Mouse (Mus musculus): ENCODE results near the gene Gm49333. TPM values are rescaled to one million over a fixed set of nuclear protein-coding genes. Genes with fewer than 3 reads are reported as not detected.
A peak's percentile ranks its signal among the peaks of the same experiment; 100 is the strongest.

Gm49333 gene
- total and polyA plus RNA-seq, 2 experiments: not detected

GRCm38 (mm10) chr16:20637410-20637809 lies 26.0 kb downstream of the Gm49333 start:
- H3K9ac ChIP-seq (ENCODE audit: low read depth, low read length): no peak overlapping the region
- WGBS: 62% methylated on average over 8 of the region's 8 CpGs
- no peak overlapping the region for H3K4me3 ChIP-seq (ENCODE audit: insufficient read depth, low read depth, low read length)

GRCm38 (mm10) chr16:20638367-20638766 lies 27.0 kb downstream of the Gm49333 start:
- Histone ChIP-seq H3K9ac (ENCODE audit: low read depth, low read length) (no peak overlapping the region), H3K36me3 (ENCODE audit: control insufficient read depth, insufficient read depth, low read length) (no peaks in the 10 kb centered on the region), H3K79me2 (ENCODE audit: control insufficient read depth, insufficient read depth, low read length) (no peaks in the 10 kb centered on the region), H3K4me3 (ENCODE audit: insufficient read depth, low read depth, low read length) (no peak overlapping the region), H3K4me1 (ENCODE audit: control insufficient read depth, insufficient read depth, low read length) (no peaks in the 10 kb centered on the region), H3K27me3 (ENCODE audit: control insufficient read depth, insufficient read depth, low read length) (no peaks in the 10 kb centered on the region), H3K27ac (replicated peaks; ENCODE audit: insufficient read depth, low read depth, low read length) (no peak overlapping the region)
- WGBS: 78% methylated on average over 8 of the region's 8 CpGs
- DNase-seq (ENCODE audit: extremely low read depth, low read depth, low spot score): no peak
- no peak for TF ChIP-seq POLR2A (IDR thresholded peaks at IDR 0.05; ENCODE audit: extremely low read depth, insufficient read depth, low read length)
- no peak for TF ChIP-seq CTCF (IDR thresholded peaks at IDR 0.05; ENCODE audit: low read depth, low read length)

More at GRCm38 (mm10) chr16:20637410-20637809, 26.0 kb downstream of the Gm49333 start:
- Histone ChIP-seq H3K36me3 (ENCODE audit: control insufficient read depth, insufficient read depth, low read length) (no peaks in the 10 kb centered on the region), H3K27ac (replicated peaks; ENCODE audit: insufficient read depth, low read depth, low read length) (no peak overlapping the region), H3K27me3 (ENCODE audit: control insufficient read depth, insufficient read depth, low read length) (no peaks in the 10 kb centered on the region), H3K79me2 (ENCODE audit: control insufficient read depth, insufficient read depth, low read length) (no peaks in the 10 kb centered on the region), H3K4me1 (ENCODE audit: control insufficient read depth, insufficient read depth, low read length) (no peaks in the 10 kb centered on the region)
- no peak for DNase-seq (ENCODE audit: extremely low read depth, low read depth, low spot score)
- no peak for TF ChIP-seq POLR2A (IDR thresholded peaks at IDR 0.05; ENCODE audit: extremely low read depth, insufficient read depth, low read length)
- TF ChIP-seq CTCF (IDR thresholded peaks at IDR 0.05; ENCODE audit: low read depth, low read length): no peak

- WGBS: 2% methylated on average over 8 of the region's 8 CpGs
- H3K4me3 ChIP-seq (ENCODE audit: insufficient read depth, low read depth, low read length): no peak overlapping the region
- TF ChIP-seq POLR2A (IDR thresholded peaks at IDR 0.05; ENCODE audit: extremely low read depth, insufficient read depth, low read length): no peak
- peak; percentile 93 for TF ChIP-seq CTCF (IDR thresholded peaks at IDR 0.05; ENCODE audit: low read depth, low read length)
- peak; percentile 18 for DNase-seq (ENCODE audit: extremely low read depth, low read depth, low spot score)
- H3K79me2 ChIP-seq (ENCODE audit: control insufficient read depth, insufficient read depth, low read length): no peaks in the 10 kb centered on the region
- H3K27ac ChIP-seq (replicated peaks; ENCODE audit: insufficient read depth, low read depth, low read length): no peak overlapping the region
- H3K9ac ChIP-seq (ENCODE audit: low read depth, low read length): no peak overlapping the region
- H3K27me3 ChIP-seq (ENCODE audit: control insufficient read depth, insufficient read depth, low read length): no peaks in the 10 kb centered on the region
- no peaks in the 10 kb centered on the region for H3K4me1 ChIP-seq (ENCODE audit: control insufficient read depth, insufficient read depth, low read length)
- no peaks in the 10 kb centered on the region for H3K36me3 ChIP-seq (ENCODE audit: control insufficient read depth, insufficient read depth, low read length)
These were observed 30.8 kb downstream of the Gm49333 start for GRCm38 (mm10) chr16:20642161-20642560.

- 89% methylated on average over 7 of the region's 7 CpGs for WGBS
- no peaks in the 10 kb centered on the region for H3K36me3 ChIP-seq (ENCODE audit: control insufficient read depth, insufficient read depth, low read length)
- no peaks in the 10 kb centered on the region for H3K79me2 ChIP-seq (ENCODE audit: control insufficient read depth, insufficient read depth, low read length)
- H3K9ac ChIP-seq (ENCODE audit: low read depth, low read length): no peak overlapping the region
- no peak for DNase-seq (ENCODE audit: extremely low read depth, low read depth, low spot score)
- H3K27ac ChIP-seq (replicated peaks; ENCODE audit: insufficient read depth, low read depth, low read length): no peak overlapping the region
- no peaks in the 10 kb centered on the region for H3K4me1 ChIP-seq (ENCODE audit: control insufficient read depth, insufficient read depth, low read length)
- TF ChIP-seq CTCF (IDR thresholded peaks at IDR 0.05; ENCODE audit: low read depth, low read length): no peak
- TF ChIP-seq POLR2A (IDR thresholded peaks at IDR 0.05; ENCODE audit: extremely low read depth, insufficient read depth, low read length): no peak
- H3K27me3 ChIP-seq (ENCODE audit: control insufficient read depth, insufficient read depth, low read length): no peaks in the 10 kb centered on the region
- H3K4me3 ChIP-seq (ENCODE audit: insufficient read depth, low read depth, low read length): no peak overlapping the region
These were observed 32.5 kb downstream of the Gm49333 start for GRCm38 (mm10) chr16:20643911-20644310.

GRCm38 (mm10) chr16:20651076-20651946 lies 39.9 kb downstream of the Gm49333 start, which contains the start of gene Psmd2:
Gene Psmd2 (plus strand): TSS chr16:20651652.
- Histone ChIP-seq H3K36me3 (ENCODE audit: control insufficient read depth, insufficient read depth, low read length) (peaks cover 27% of the 10 kb centered on the region), H3K79me2 (ENCODE audit: control insufficient read depth, insufficient read depth, low read length) (peaks cover 10% of the 10 kb centered on the region; the same call in 1 of the 2 replicates), H3K27me3 (ENCODE audit: control insufficient read depth, insufficient read depth, low read length) (no peaks in the 10 kb centered on the region), H3K27ac (replicated peaks; ENCODE audit: insufficient read depth, low read depth, low read length) (peak within 1 kb of the TSS; percentile 60), H3K4me3 (ENCODE audit: insufficient read depth, low read depth, low read length) (peak within 1 kb of the TSS; percentile 91), H3K9ac (ENCODE audit: low read depth, low read length) (peak within 1 kb of the TSS; percentile 87), H3K4me1 (ENCODE audit: control insufficient read depth, insufficient read depth, low read length) (peaks cover 5% of the 10 kb centered on the region)
- DNase-seq (ENCODE audit: extremely low read depth, low read depth, low spot score): peak; percentile 79
- 1% methylated on average over 46 of the region's 46 CpGs for WGBS
- TF ChIP-seq POLR2A (IDR thresholded peaks at IDR 0.05; ENCODE audit: extremely low read depth, insufficient read depth, low read length) (peak; percentile 70), CTCF (IDR thresholded peaks at IDR 0.05; ENCODE audit: low read depth, low read length) (no peak)

- peak overlapping the region; percentile 91 for H3K4me3 ChIP-seq (ENCODE audit: insufficient read depth, low read depth, low read length)
- H3K9ac ChIP-seq (ENCODE audit: low read depth, low read length): peak overlapping the region; percentile 87
- DNase-seq (ENCODE audit: extremely low read depth, low read depth, low spot score): no peak
- WGBS: 4% methylated on average over 12 of the region's 12 CpGs
- TF ChIP-seq POLR2A (IDR thresholded peaks at IDR 0.05; ENCODE audit: extremely low read depth, insufficient read depth, low read length): no peak
- no peak for TF ChIP-seq CTCF (IDR thresholded peaks at IDR 0.05; ENCODE audit: low read depth, low read length)
- peak overlapping the region; percentile 60 for H3K27ac ChIP-seq (replicated peaks; ENCODE audit: insufficient read depth, low read depth, low read length)
- peaks cover 33% of the 10 kb centered on the region for H3K36me3 ChIP-seq (ENCODE audit: control insufficient read depth, insufficient read depth, low read length)
- peaks cover 10% of the 10 kb centered on the region; the same call in 1 of the 2 replicates for H3K79me2 ChIP-seq (ENCODE audit: control insufficient read depth, insufficient read depth, low read length)
- H3K27me3 ChIP-seq (ENCODE audit: control insufficient read depth, insufficient read depth, low read length): no peaks in the 10 kb centered on the region
- peaks cover 5% of the 10 kb centered on the region for H3K4me1 ChIP-seq (ENCODE audit: control insufficient read depth, insufficient read depth, low read length)
These were observed 40.5 kb downstream of the Gm49333 start for GRCm38 (mm10) chr16:20651947-20652310.
